In the genomic region with DNA sequence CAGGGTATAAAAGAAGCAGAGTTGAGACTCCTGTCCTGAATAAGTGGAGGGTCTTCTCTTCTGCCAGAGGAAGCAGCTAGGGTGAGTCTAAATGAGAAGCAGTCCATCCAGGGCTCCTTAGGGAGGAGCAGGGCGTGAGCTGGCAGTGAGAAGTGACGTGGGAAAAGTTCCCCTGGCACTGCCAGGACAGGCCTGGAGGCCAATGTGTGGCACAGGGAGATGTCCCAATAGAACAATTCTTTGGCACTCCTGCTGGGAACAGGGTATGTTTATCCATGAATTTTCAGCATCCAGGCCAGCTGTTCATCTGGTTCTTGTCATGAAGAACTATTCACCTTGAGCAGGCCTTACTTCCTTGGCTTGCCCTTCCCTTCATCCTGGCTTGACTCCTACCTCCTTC, we compare ENCODE assay signal across 26 mouse cellular contexts. TPM values are rescaled to one million over a fixed set of nuclear protein-coding genes. Genes with fewer than 3 reads are reported as not detected.
A peak's percentile ranks its signal among the peaks of the same experiment; 100 is the strongest.
DNase-seq lines count a peak whose midpoint lies in the region; ATAC-seq lines count a peak whose summit lies in the region.
"Had no signal": no experiment of that assay in that cellular context is flagged by ENCODE, and none has a peak within 500 bp of the region (broad histone marks: within the 10 kb centered on the region; RNA-seq: fewer than 3 reads in every experiment).

No protein-coding gene starts in this region.

- no peak overlapping the region for H3K4me2 ChIP-seq in forebrain, embryonic 11.5 days (ENCODE audit: low read depth, low read length, severe bottlenecking)
- H3K4me2 ChIP-seq: embryonic facial prominence, embryonic 12.5 days; forebrain, embryonic 13.5 days; forebrain, embryonic 15.5 days had no signal

- H3K36me3 ChIP-seq in forebrain, embryonic 11.5 days (ENCODE audit: control insufficient read depth, insufficient read depth, low read length) = no peaks in the 10 kb centered on the region
- H3K36me3 ChIP-seq: embryonic facial prominence, embryonic 10.5 days; embryonic facial prominence, embryonic 12.5 days; forebrain, embryonic 10.5 days; forebrain, embryonic 15.5 days; G1E had no signal

- no peak overlapping the region for H3K9ac ChIP-seq in forebrain, embryonic 11.5 days (ENCODE audit: low read length)
- H3K9ac ChIP-seq: embryonic facial prominence, embryonic 12.5 days; forebrain, embryonic 13.5 days; forebrain, embryonic 15.5 days; forebrain, postnatal 0 days had no signal

- no peaks in the 10 kb centered on the region for H3K27me3 ChIP-seq in forebrain, embryonic 11.5 days (ENCODE audit: control insufficient read depth, insufficient read depth, low read length)
- H3K27me3 ChIP-seq: embryonic facial prominence, embryonic 12.5 days; forebrain, embryonic 13.5 days; forebrain, embryonic 15.5 days; Patski had no signal

- DNase-seq in adrenal gland, adult 2 months = peak; percentile 12
- no peak for DNase-seq in adrenal gland, adult 8-10 months
- peak; percentile 61 for DNase-seq in adrenal gland, postnatal 14 days
- DNase-seq in adrenal gland, postnatal 4 days (ENCODE audit: low spot score in 2 of 2) = no peak
- peak; percentile 10 for DNase-seq in gastrocnemius, postnatal 14 days
- DNase-seq in gastrocnemius, adult 18-20 months (ENCODE audit: low spot score) = no peak
- DNase-seq in fat pad, adult 2 months (ENCODE audit: extremely low read depth, low read depth, low spot score) = peak; percentile 67
- no peak for DNase-seq in forebrain, embryonic 11.5 days (ENCODE audit: low spot score)
- DNase-seq: adrenal gland, postnatal 25 days; B cell, adult 2 months; cerebellum, adult 11-12 months; cerebellum, adult 2 months; cerebellum, adult 9-10 months; cerebellum, postnatal 10 days; cerebellum, postnatal 25 days; forebrain, postnatal 0 days had no signal

- no peak for ATAC-seq in forebrain, embryonic 11.5 days (replicated peaks; ENCODE audit: low FRiP score)
- ATAC-seq: activated CD4-positive, CD25-positive, alpha-beta regulatory T cell, adult 4 months; CD4-positive, CD25-positive, alpha-beta regulatory T cell, adult 4 months; forebrain, embryonic 13.5 days; forebrain, embryonic 15.5 days; forebrain, postnatal 0 days; Patski had no signal

- H3K4me1 ChIP-seq in forebrain, embryonic 11.5 days (replicated peaks; ENCODE audit: control insufficient read depth, insufficient read depth, low read length) = no peaks in the 10 kb centered on the region

- intact Hi-C loops in gastrocnemius, postnatal 14 days (cut with DNase I; ENCODE audit: low total_unique reads) = no loop called here

- no peak overlapping the region for H3K4me3 ChIP-seq in forebrain, embryonic 11.5 days (ENCODE audit: low read depth, low read length)
- H3K4me3 ChIP-seq: embryonic facial prominence, embryonic 10.5 days; embryonic facial prominence, embryonic 12.5 days; forebrain, embryonic 10.5 days; forebrain, embryonic 13.5 days; forebrain, embryonic 15.5 days had no signal

- no peaks in the 10 kb centered on the region for H3K9me3 ChIP-seq in forebrain, embryonic 11.5 days (ENCODE audit: control insufficient read depth, low read length)
- H3K9me3 ChIP-seq: embryonic facial prominence, embryonic 10.5 days; embryonic facial prominence, embryonic 12.5 days; forebrain, embryonic 10.5 days; forebrain, embryonic 13.5 days; forebrain, embryonic 15.5 days had no signal

- no peak overlapping the region for H3K27ac ChIP-seq in forebrain, embryonic 11.5 days (ENCODE audit: low read depth, low read length)
- H3K27ac ChIP-seq: embryonic facial prominence, embryonic 10.5 days; embryonic facial prominence, embryonic 12.5 days; forebrain, embryonic 10.5 days; forebrain, embryonic 13.5 days; forebrain, embryonic 15.5 days had no signal

- 95% methylated on average over 2 of the region's 2 CpGs for WGBS in forebrain, embryonic 11.5 days

RNA-seq across cellular contexts. Expression of a gene that starts 29.1 kb away (rescaled TPM):
- not detected for total RNA-seq in adrenal gland, adult 2 months (2021)
- polyA plus RNA-seq in adrenal gland, adult 2 months (2012; rRNA removed) = not detected in 2 replicates
- total RNA-seq in adrenal gland, adult 8-10 months (2022) = not detected
- not detected in 2 replicates for total RNA-seq in adrenal gland, postnatal 14 days (2021)
- 1 to 10 TPM in 1 of 2 experiments, not detected in 1; 3.6 TPM for total RNA-seq in adrenal gland, postnatal 4 days (2021)
- not detected for total RNA-seq in gastrocnemius, postnatal 14 days (2021)
- not detected for total RNA-seq in gastrocnemius, adult 18-20 months (2021)
- not detected in 2 replicates for polyA plus RNA-seq in forebrain, embryonic 11.5 days (2014; fragmentation: Nextera tagmentation; extraction: Ambion mirVana)
- total RNA-seq: adrenal gland, postnatal 25 days; CH12.LX; forebrain, postnatal 0 days; G1E had no signal
- polyA plus RNA-seq: activated CD4-positive, CD25-positive, alpha-beta regulatory T cell, adult 4 months; CD4-positive, CD25-positive, alpha-beta regulatory T cell, adult 4 months; cerebellum, adult 2 months; embryonic facial prominence, embryonic 10.5 days; forebrain, embryonic 10.5 days; forebrain, embryonic 13.5 days; forebrain, embryonic 15.5 days; forebrain, postnatal 0 days; G1E; Patski had no signal

Comparison
In these comparisons a context has a peak if more than half of its experiments do, and no peak if none do; other contexts are left out.
1. DNase-seq: peak in adrenal gland, adult 2 months (single experiment), adrenal gland, postnatal 14 days (single experiment), gastrocnemius, postnatal 14 days (single experiment) and fat pad, adult 2 months (single experiment); none in adrenal gland, adult 8-10 months (single experiment), adrenal gland, postnatal 4 days (0 of 2), gastrocnemius, adult 18-20 months (single experiment) and forebrain, embryonic 11.5 days (single experiment).